Mouse (Mus musculus): Measurements from ENCODE around the gene Gm8720.
"Not testable (repeated sequence)": the region's sequence is repeated elsewhere in the genome, so short reads cannot be mapped to it uniquely, and the experiment has no call there.

The Gm8720 gene

DNA sequence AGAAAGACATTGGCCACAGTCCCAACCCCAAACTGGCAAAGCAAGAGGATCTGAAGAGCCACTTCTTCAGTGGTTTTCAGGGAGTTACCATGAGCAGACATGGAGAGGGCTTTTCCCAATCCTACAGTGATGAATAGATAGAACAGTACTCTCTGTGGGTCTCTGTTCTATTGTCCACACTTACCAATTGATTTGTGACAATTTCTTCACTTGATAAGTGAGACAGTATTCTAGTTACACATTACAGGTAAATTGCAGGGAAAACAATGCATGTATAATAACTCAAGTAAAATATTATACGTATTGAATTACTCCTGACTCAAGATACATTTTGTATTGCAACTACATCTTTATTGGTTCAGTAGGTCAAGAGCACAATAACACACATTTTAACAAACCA, at the start of gene Gm8720:
Gene Gm8720, minus strand, starts transcription at position 101 of the 400 bp plus-strand sequence.
- in situ Hi-C loops (cut with MseI, MboI) = not testable (repeated sequence)

- in situ Hi-C loops (cut with MseI, MboI) = not testable (repeated sequence)
Measured at GRCm38 (mm10) chr7:23055240-23055639, 12.0 kb downstream of the Gm8720 start, which contains the start of gene Vmn1r163. Gene Vmn1r163, plus strand, starts transcription at chr7:23055540.

DNA sequence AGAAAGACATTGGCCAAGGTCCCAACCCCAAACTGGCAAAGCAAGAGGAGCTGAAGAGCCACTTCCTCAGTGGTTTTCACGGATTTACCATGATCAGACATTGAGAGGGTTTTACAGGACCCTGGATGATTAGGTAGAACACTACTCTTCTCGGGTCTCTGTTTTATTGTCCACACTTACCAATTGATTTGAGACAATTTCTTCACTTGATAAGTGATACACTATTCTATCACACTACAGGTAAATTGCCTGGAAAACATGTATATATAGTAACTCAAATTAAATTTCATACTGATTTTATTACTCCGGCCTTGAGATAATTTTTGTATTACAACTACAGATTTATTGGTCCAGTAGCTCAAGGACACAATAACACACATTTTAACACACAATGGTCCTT, 47.4 kb downstream of the Gm8720 start, which contains the start of gene Gm4216:
Gene Gm4216, minus strand, starts transcription at position 101 of the 400 bp plus-strand sequence.
- in situ Hi-C loops (cut with MseI, MboI) = not testable (repeated sequence)

Measured in mouse trophoblast stem cell (cell line).